In genomic region chr4:134555956-134556580, GRCm38 (mm10) we compare ENCODE assay signal across 10 mouse cellular contexts. TPM values are rescaled to one million over a fixed set of nuclear protein-coding genes. Genes with fewer than 3 reads are reported as not detected.
DNase-seq lines count a peak whose midpoint lies in the region; ATAC-seq and TF ChIP-seq lines count a peak whose summit lies in the region.
"Had no signal": no experiment of that assay in that cellular context is flagged by ENCODE, and none has a peak within 500 bp of the region (broad histone marks: within the 10 kb centered on the region; RNA-seq: fewer than 3 reads in every experiment).

No protein-coding gene starts in this region.

- no peak overlapping the region for H3K4me3 ChIP-seq in kidney, adult 2 months (ENCODE audit: insufficient read depth, low read depth, low read length)
- H3K4me3 ChIP-seq in kidney, embryonic 14.5 days (ENCODE audit: low read length): no peak overlapping the region
- H3K4me3 ChIP-seq in testis, adult 2 months (ENCODE audit: control insufficient read depth, low read depth, low read length): no peak overlapping the region

- TF ChIP-seq CTCF in kidney, adult 2 months (conservative IDR thresholded peaks at IDR 0.05; ENCODE audit: insufficient read depth, insufficient read length, low read depth, low read length): peak; percentile 40; the same call in 1 of the 2 replicates
- peak; percentile 60; the same call in 1 of the 2 replicates for TF ChIP-seq CTCF in testis, adult 2 months (IDR thresholded peaks at IDR 0.05; ENCODE audit: control insufficient read depth, insufficient read depth, insufficient replicate concordance, low read depth, low read length)

- WGBS in kidney, adult 2 months: 57% methylated on average over 8 of the region's 8 CpGs
- 51% methylated on average over 8 of the region's 8 CpGs for WGBS in kidney, embryonic 14.5 days

- no peak for ATAC-seq in kidney, embryonic 14.5 days (ENCODE audit: low FRiP score, low TSS enrichment)
- no peak for ATAC-seq in erythroid progenitor cell, adult 5-6 weeks (replicated peaks; ENCODE audit: low FRiP score, poor library complexity, severe bottlenecking)
- ATAC-seq: inflammation-experienced regulatory T-cells, adult 6 months had no signal

- H3K9ac ChIP-seq in kidney, embryonic 14.5 days (ENCODE audit: low read depth, low read length): no peak overlapping the region

- no peak overlapping the region for H3K27ac ChIP-seq in kidney, adult 2 months (ENCODE audit: insufficient read depth, low read depth, low read length)
- H3K27ac ChIP-seq in kidney, embryonic 14.5 days (ENCODE audit: low read depth, low read length): no peak overlapping the region
- H3K27ac ChIP-seq in testis, adult 2 months (ENCODE audit: control insufficient read depth, insufficient read depth, low read depth, low read length): no peak overlapping the region
- H3K27ac ChIP-seq: macrophage had no signal

- no peaks in the 10 kb centered on the region for H3K4me1 ChIP-seq in kidney, adult 2 months (ENCODE audit: control insufficient read depth, insufficient read depth, low read length)
- 0 out of 2 replicates have a peak, but pooled peaks cover 7% of the 10 kb centered on the region for H3K4me1 ChIP-seq in kidney, embryonic 14.5 days (ENCODE audit: control insufficient read depth, insufficient read depth, low read length)
- peaks cover 6% of the 10 kb centered on the region for H3K4me1 ChIP-seq in testis, adult 2 months (ENCODE audit: control insufficient read depth, insufficient read depth, low read length)

- peak; percentile 79 for DNase-seq in adrenal gland, postnatal 14 days
- no peak for DNase-seq in adrenal gland, adult 8-10 months
- no peak for DNase-seq in kidney, adult 2 months
- no peak for DNase-seq in testis, postnatal 14 days (ENCODE audit: low spot score)
- DNase-seq in splenic B cell, adult 2 months (ENCODE audit: low read depth, low spot score): peak; percentile 51

- TF ChIP-seq POLR2A in kidney, adult 2 months (IDR thresholded peaks at IDR 0.05; ENCODE audit: low read depth, low read length): no peak
- no peak for TF ChIP-seq POLR2A in testis, adult 2 months (IDR thresholded peaks at IDR 0.05; ENCODE audit: control insufficient read depth, low read depth, low read length)

- H3K9me3 ChIP-seq in kidney, embryonic 14.5 days (ENCODE audit: control insufficient read depth, low read length): no peaks in the 10 kb centered on the region

- H3K36me3 ChIP-seq in kidney, adult 2 months (ENCODE audit: control insufficient read depth, insufficient read depth, low read length): no peaks in the 10 kb centered on the region
- H3K36me3 ChIP-seq in kidney, embryonic 14.5 days (ENCODE audit: control insufficient read depth, insufficient read depth, low read length): no peaks in the 10 kb centered on the region
- no peaks in the 10 kb centered on the region for H3K36me3 ChIP-seq in testis, adult 2 months (ENCODE audit: control insufficient read depth, insufficient read depth, low read length)
- H3K36me3 ChIP-seq in splenic B cell, adult 2 months (ENCODE audit: control insufficient read depth, insufficient read depth, low read length, poor library complexity, severe bottlenecking): no peaks in the 10 kb centered on the region

- H3K27me3 ChIP-seq in kidney, adult 2 months (replicated peaks; ENCODE audit: control insufficient read depth, insufficient read depth, low read length): no peaks in the 10 kb centered on the region
- no peaks in the 10 kb centered on the region for H3K27me3 ChIP-seq in kidney, embryonic 14.5 days (ENCODE audit: control insufficient read depth, insufficient read depth, low read length)
- no peaks in the 10 kb centered on the region; the same call in 1 of the 2 replicates for H3K27me3 ChIP-seq in testis, adult 2 months (ENCODE audit: control insufficient read depth, insufficient read depth, low read length)
- H3K27me3 ChIP-seq in splenic B cell, adult 2 months (ENCODE audit: control insufficient read depth, insufficient read depth, low read length, poor library complexity, severe bottlenecking): no peaks in the 10 kb centered on the region; the same call in 1 of the 2 replicates

- H3K4me2 ChIP-seq in kidney, embryonic 14.5 days (replicated peaks; ENCODE audit: low read depth, low read length): no peak overlapping the region

RNA-seq across cellular contexts. Expression of gene Selenon, which starts 4.1 kb away (rescaled TPM):
- total RNA-seq in adrenal gland, postnatal 14 days (2021): 30.2 and 32.3 TPM in 2 replicates
- total RNA-seq in adrenal gland, adult 8-10 months (2022): 10 to 100 TPM; 28.9 to 58.1 (median 44.4) TPM
- 9.8 and 10.2 TPM in 2 replicates for polyA plus RNA-seq in kidney, adult 2 months (2012; rRNA removed)
- 15.6 and 19.5 TPM in 2 replicates for polyA plus RNA-seq in kidney, embryonic 14.5 days (2014; fragmentation: Nextera tagmentation; extraction: Ambion mirVana)
- 1.4 and 1.6 TPM in 2 replicates for polyA plus RNA-seq in testis, adult 2 months (2012; rRNA removed)
- total RNA-seq in erythroid progenitor cell, adult 5-6 weeks (2015; ENCODE audit: low replicate concordance): 7.6 and 9.6 TPM in 2 replicates
- total RNA-seq in erythroid progenitor cell, adult 5-6 weeks (2017; ENCODE audit: low replicate concordance): 0.77 and 2.2 TPM in 2 replicates

RNA-seq across cellular contexts. Expression of gene Mtfr1l, which starts 20.9 kb away (rescaled TPM):
- 103 and 113 TPM in 2 replicates for total RNA-seq in adrenal gland, postnatal 14 days (2021)
- 100 to 1,000 TPM; 125 to 174 (median 152) TPM for total RNA-seq in adrenal gland, adult 8-10 months (2022)
- polyA plus RNA-seq in kidney, adult 2 months (2012; rRNA removed): 133 and 149 TPM in 2 replicates
- polyA plus RNA-seq in kidney, embryonic 14.5 days (2014; fragmentation: Nextera tagmentation; extraction: Ambion mirVana): 114 and 130 TPM in 2 replicates
- 286 and 306 TPM in 2 replicates for polyA plus RNA-seq in testis, adult 2 months (2012; rRNA removed)
- 19.5 and 22.6 TPM in 2 replicates for total RNA-seq in erythroid progenitor cell, adult 5-6 weeks (2015; ENCODE audit: low replicate concordance)
- total RNA-seq in erythroid progenitor cell, adult 5-6 weeks (2017; ENCODE audit: low replicate concordance): 17.2 and 17.9 TPM in 2 replicates

RNA-seq across cellular contexts. Expression of gene Aunip, which starts 45.3 kb away (rescaled TPM):
- total RNA-seq in adrenal gland, postnatal 14 days (2021): 1.8 and 3.0 TPM in 2 replicates
- 1 to 10 TPM in 3 of 4 experiments, under 1 TPM in 1; 0.66 to 2.4 (median 2.2) TPM for total RNA-seq in adrenal gland, adult 8-10 months (2022)
- 0.07 and 0.09 TPM in 2 replicates for polyA plus RNA-seq in kidney, adult 2 months (2012; rRNA removed)
- polyA plus RNA-seq in kidney, embryonic 14.5 days (2014; fragmentation: Nextera tagmentation; extraction: Ambion mirVana): 5.9 and 20.7 TPM in 2 replicates
- 3.7 and 3.8 TPM in 2 replicates for polyA plus RNA-seq in testis, adult 2 months (2012; rRNA removed)
- total RNA-seq in erythroid progenitor cell, adult 5-6 weeks (2015; ENCODE audit: low replicate concordance): 3.8 and 15.5 TPM in 2 replicates
- 16.3 and 20.5 TPM in 2 replicates for total RNA-seq in erythroid progenitor cell, adult 5-6 weeks (2017; ENCODE audit: low replicate concordance)

RNA-seq across cellular contexts. Expression of gene Paqr7, which starts 59.6 kb away (rescaled TPM):
- 25.9 and 32.2 TPM in 2 replicates for total RNA-seq in adrenal gland, postnatal 14 days (2021)
- total RNA-seq in adrenal gland, adult 8-10 months (2022): 10 to 100 TPM; 54.1 to 81.1 (median 71.3) TPM
- 58.7 and 74.3 TPM in 2 replicates for polyA plus RNA-seq in kidney, adult 2 months (2012; rRNA removed)
- 0.57 and 0.73 TPM in 2 replicates for polyA plus RNA-seq in kidney, embryonic 14.5 days (2014; fragmentation: Nextera tagmentation; extraction: Ambion mirVana)
- 65.0 and 67.1 TPM in 2 replicates for polyA plus RNA-seq in testis, adult 2 months (2012; rRNA removed)
- total RNA-seq in erythroid progenitor cell, adult 5-6 weeks (2015; ENCODE audit: low replicate concordance): 1.7 and 3.6 TPM in 2 replicates
- 1.6 and 1.9 TPM in 2 replicates for total RNA-seq in erythroid progenitor cell, adult 5-6 weeks (2017; ENCODE audit: low replicate concordance)

Comparison
In these comparisons a context has a peak if more than half of its experiments do, and no peak if none do; other contexts are left out.
1. DNase-seq: peak in adrenal gland, postnatal 14 days (single experiment) and splenic B cell, adult 2 months (single experiment); none in adrenal gland, adult 8-10 months (single experiment), kidney, adult 2 months (single experiment) and testis, postnatal 14 days (single experiment).